Mouse (Mus musculus): ENCODE measurements at regions not wholly inside any gene's neighbourhood (a gene's known extent, or its start where the extent isn't known, plus 50 kb on each side); places are given as distances from the start of the nearest gene placed in this dataset.
A peak's percentile ranks its signal among the peaks of the same experiment; 100 is the strongest.

- no peak overlapping the region for H3K9ac ChIP-seq (ENCODE audit: low read depth, low read length)
- no peaks in the 10 kb centered on the region for H3K27me3 ChIP-seq (ENCODE audit: insufficient read depth, low read length)
- peak; percentile 85 for DNase-seq (ENCODE audit: low spot score)
- WGBS: 27% methylated on average over 3 of the region's 3 CpGs
- no peak for TF ChIP-seq CTCF (IDR thresholded peaks at IDR 0.05; ENCODE audit: low read depth)
- no peak overlapping the region for H3K27ac ChIP-seq
- no peaks in the 10 kb centered on the region for H3K36me3 ChIP-seq (ENCODE audit: insufficient read depth, low read length)
- H3K4me2 ChIP-seq (ENCODE audit: low read length): no peak overlapping the region
- H3K9me3 ChIP-seq (replicated peaks; ENCODE audit: low read length): no peaks in the 10 kb centered on the region
- no peak overlapping the region for H3K4me3 ChIP-seq (replicated peaks; ENCODE audit: low read depth, low read length)
- ATAC-seq (replicated peaks; ENCODE audit: low FRiP score, low read depth): peak; percentile 61; the same call in 1 of the 2 replicates
- H3K4me1 ChIP-seq (replicated peaks; ENCODE audit: insufficient read depth, low read length): no peaks in the 10 kb centered on the region
Measured at GRCm38 (mm10) chr12:15565941-15566784, 250.6 kb downstream of the Trib2 start.

- Histone ChIP-seq H3K36me3 (ENCODE audit: insufficient read depth, low read length) (no peaks in the 10 kb centered on the region), H3K27me3 (ENCODE audit: insufficient read depth, low read length) (no peaks in the 10 kb centered on the region), H3K27ac (no peak overlapping the region), H3K4me1 (replicated peaks; ENCODE audit: insufficient read depth, low read length) (no peaks in the 10 kb centered on the region), H3K9ac (ENCODE audit: low read depth, low read length) (no peak overlapping the region), H3K9me3 (replicated peaks; ENCODE audit: low read length) (no peaks in the 10 kb centered on the region), H3K4me3 (replicated peaks; ENCODE audit: low read depth, low read length) (no peak overlapping the region), H3K4me2 (ENCODE audit: low read length) (no peak overlapping the region)
- 47% methylated on average over 4 of the region's 4 CpGs for WGBS
- ATAC-seq (replicated peaks; ENCODE audit: low FRiP score, low read depth) (no peak), DNase-seq (ENCODE audit: low spot score) (no peak)
- TF ChIP-seq CTCF (IDR thresholded peaks at IDR 0.05; ENCODE audit: low read depth): no peak
Measured at GRCm38 (mm10) chr12:15562826-15563225, 253.9 kb downstream of the Trib2 start.

GRCm38 (mm10) chr12:15555471-15555870, 261.3 kb downstream of the Trib2 start:
- H3K9me3 ChIP-seq (replicated peaks; ENCODE audit: low read length): no peaks in the 10 kb centered on the region
- 87% methylated on average over 6 of the region's 6 CpGs for WGBS
- no peak for ATAC-seq (replicated peaks; ENCODE audit: low FRiP score, low read depth)

GRCm38 (mm10) chr12:15553681-15554007, 263.1 kb downstream of the Trib2 start:
- H3K4me2 ChIP-seq (ENCODE audit: low read length): no peak overlapping the region
- H3K27ac ChIP-seq: no peak overlapping the region
- H3K4me3 ChIP-seq (replicated peaks; ENCODE audit: low read depth, low read length): no peak overlapping the region
- no peak for TF ChIP-seq CTCF (IDR thresholded peaks at IDR 0.05; ENCODE audit: low read depth)
- no peak for DNase-seq (ENCODE audit: low spot score)
- H3K4me1 ChIP-seq (replicated peaks; ENCODE audit: insufficient read depth, low read length): no peaks in the 10 kb centered on the region
- 62% methylated on average over 4 of the region's 4 CpGs for WGBS
- H3K36me3 ChIP-seq (ENCODE audit: insufficient read depth, low read length): no peaks in the 10 kb centered on the region
- ATAC-seq (replicated peaks; ENCODE audit: low FRiP score, low read depth): no peak
- H3K27me3 ChIP-seq (ENCODE audit: insufficient read depth, low read length): no peaks in the 10 kb centered on the region
- H3K9ac ChIP-seq (ENCODE audit: low read depth, low read length): no peak overlapping the region
- no peaks in the 10 kb centered on the region for H3K9me3 ChIP-seq (replicated peaks; ENCODE audit: low read length)

More at GRCm38 (mm10) chr12:15555471-15555870, 261.3 kb downstream of the Trib2 start:
- TF ChIP-seq CTCF (IDR thresholded peaks at IDR 0.05; ENCODE audit: low read depth): no peak
- DNase-seq (ENCODE audit: low spot score): no peak
- H3K27ac ChIP-seq: no peak overlapping the region
- no peaks in the 10 kb centered on the region for H3K27me3 ChIP-seq (ENCODE audit: insufficient read depth, low read length)
- H3K36me3 ChIP-seq (ENCODE audit: insufficient read depth, low read length): no peaks in the 10 kb centered on the region
- no peaks in the 10 kb centered on the region for H3K4me1 ChIP-seq (replicated peaks; ENCODE audit: insufficient read depth, low read length)
- no peak overlapping the region for H3K4me3 ChIP-seq (replicated peaks; ENCODE audit: low read depth, low read length)
- no peak overlapping the region for H3K9ac ChIP-seq (ENCODE audit: low read depth, low read length)
- H3K4me2 ChIP-seq (ENCODE audit: low read length): no peak overlapping the region

GRCm38 (mm10) chr12:15552979-15553680, 263.6 kb downstream of the Trib2 start:
- DNase-seq (ENCODE audit: low spot score) (no peak), ATAC-seq (replicated peaks; ENCODE audit: low FRiP score, low read depth) (no peak)
- WGBS: 53% methylated on average over 6 of the region's 6 CpGs
- Histone ChIP-seq H3K4me2 (ENCODE audit: low read length) (no peak overlapping the region), H3K27ac (no peak overlapping the region), H3K4me1 (replicated peaks; ENCODE audit: insufficient read depth, low read length) (no peaks in the 10 kb centered on the region), H3K36me3 (ENCODE audit: insufficient read depth, low read length) (no peaks in the 10 kb centered on the region), H3K9me3 (replicated peaks; ENCODE audit: low read length) (no peaks in the 10 kb centered on the region), H3K4me3 (replicated peaks; ENCODE audit: low read depth, low read length) (no peak overlapping the region), H3K9ac (ENCODE audit: low read depth, low read length) (no peak overlapping the region), H3K27me3 (ENCODE audit: insufficient read depth, low read length) (no peaks in the 10 kb centered on the region)
- TF ChIP-seq CTCF (IDR thresholded peaks at IDR 0.05; ENCODE audit: low read depth): no peak

GRCm38 (mm10) chr12:15552210-15552609, 264.5 kb downstream of the Trib2 start:
- Histone ChIP-seq H3K4me3 (replicated peaks; ENCODE audit: low read depth, low read length) (no peak overlapping the region), H3K4me1 (replicated peaks; ENCODE audit: insufficient read depth, low read length) (no peaks in the 10 kb centered on the region), H3K36me3 (ENCODE audit: insufficient read depth, low read length) (no peaks in the 10 kb centered on the region), H3K4me2 (ENCODE audit: low read length) (no peak overlapping the region), H3K27me3 (ENCODE audit: insufficient read depth, low read length) (no peaks in the 10 kb centered on the region), H3K27ac (no peak overlapping the region), H3K9ac (ENCODE audit: low read depth, low read length) (no peak overlapping the region), H3K9me3 (replicated peaks; ENCODE audit: low read length) (no peaks in the 10 kb centered on the region)
- TF ChIP-seq CTCF (IDR thresholded peaks at IDR 0.05; ENCODE audit: low read depth): no peak
- no peak for DNase-seq (ENCODE audit: low spot score)
- no peak for ATAC-seq (replicated peaks; ENCODE audit: low FRiP score, low read depth)
- 51% methylated on average over 2 of the region's 2 CpGs for WGBS

All from kidney, postnatal 0 days (tissue).